Mouse (Mus musculus): ENCODE data around the gene Klb.
A peak's percentile ranks its signal among the peaks of the same experiment; 100 is the strongest.

Klb gene

GRCm38 (mm10) chr5:65415653-65416458, 67.7 kb downstream of the Klb start:
- peak; percentile 91; the same call in 1 of the 2 replicates for TF ChIP-seq GATA4 (IDR thresholded peaks at IDR 0.05; ENCODE audit: insufficient replicate concordance, low read length)

DNA sequence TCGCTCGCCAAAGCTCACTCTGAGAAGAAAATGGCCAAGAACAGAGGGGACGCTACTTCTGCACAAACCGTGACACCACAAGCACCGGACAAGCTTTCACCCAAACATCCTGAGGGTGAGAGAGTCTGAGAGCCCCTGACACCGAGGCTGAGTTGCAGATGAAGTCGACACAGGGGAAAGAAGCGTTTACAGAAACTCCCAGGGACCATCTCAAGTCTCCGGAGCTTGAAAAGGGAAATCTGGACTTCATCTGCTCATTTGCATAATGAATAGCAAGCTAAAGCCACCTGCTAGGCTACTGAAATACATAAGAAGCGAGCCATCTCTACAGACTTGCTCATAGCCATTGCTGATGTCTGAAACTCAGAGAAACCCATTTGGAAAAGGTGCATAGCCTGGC, 71.0 kb downstream of the Klb start:
- no peak for TF ChIP-seq GATA4 (IDR thresholded peaks at IDR 0.05; ENCODE audit: insufficient replicate concordance, low read length)

- TF ChIP-seq GATA4 (IDR thresholded peaks at IDR 0.05; ENCODE audit: insufficient replicate concordance, low read length): peak; percentile 44; the same call in 1 of the 2 replicates
These were observed 72.7 kb downstream of the Klb start for GRCm38 (mm10) chr5:65420822-65421221.

- no peak for TF ChIP-seq GATA4 (IDR thresholded peaks at IDR 0.05; ENCODE audit: insufficient replicate concordance, low read length)
These were observed 74.7 kb downstream of the Klb start for GRCm38 (mm10) chr5:65422803-65423202.

DNA sequence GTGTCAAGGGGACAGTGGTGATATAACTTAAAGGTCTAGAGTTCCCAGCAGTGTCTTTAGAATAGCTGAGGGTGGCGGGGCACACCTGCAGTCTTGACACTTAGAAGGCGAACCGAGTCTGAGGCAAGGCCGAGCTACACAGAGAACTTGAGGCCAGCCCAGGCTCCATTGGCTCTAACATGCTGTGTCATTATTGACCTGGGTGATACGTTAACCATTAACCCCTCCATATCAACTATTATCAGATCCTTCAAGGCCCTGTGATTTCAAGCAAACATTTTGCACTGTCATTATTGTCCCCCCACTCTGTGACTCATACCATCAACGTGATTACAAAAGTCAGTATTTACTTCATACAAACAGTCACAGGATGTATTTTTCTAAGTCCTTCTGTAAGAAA, 76.1 kb downstream of the Klb start:
- peak; percentile 89 for TF ChIP-seq GATA4 (IDR thresholded peaks at IDR 0.05; ENCODE audit: insufficient replicate concordance, low read length)

DNA sequence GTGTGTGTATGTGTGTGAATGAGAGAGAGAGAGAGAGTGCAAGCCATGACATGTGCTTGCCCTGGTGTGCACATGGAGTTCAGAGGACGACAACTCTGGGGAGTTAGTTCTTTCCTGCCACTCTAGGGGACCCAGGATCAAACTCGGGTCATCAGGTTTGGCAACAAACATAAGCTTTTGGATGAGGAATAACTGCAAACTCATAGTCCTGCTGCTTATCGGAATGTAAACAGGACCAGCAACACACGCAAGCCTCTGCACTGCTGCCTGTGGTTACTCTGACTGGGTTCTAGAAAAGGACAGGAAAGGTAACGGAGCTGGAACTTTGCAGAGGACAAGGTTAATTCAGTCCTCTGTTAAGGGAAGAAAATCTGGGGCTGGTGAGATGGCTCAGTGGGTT, 77.1 kb downstream of the Klb start:
- TF ChIP-seq GATA4 (IDR thresholded peaks at IDR 0.05; ENCODE audit: insufficient replicate concordance, low read length): peak; percentile 79

DNA sequence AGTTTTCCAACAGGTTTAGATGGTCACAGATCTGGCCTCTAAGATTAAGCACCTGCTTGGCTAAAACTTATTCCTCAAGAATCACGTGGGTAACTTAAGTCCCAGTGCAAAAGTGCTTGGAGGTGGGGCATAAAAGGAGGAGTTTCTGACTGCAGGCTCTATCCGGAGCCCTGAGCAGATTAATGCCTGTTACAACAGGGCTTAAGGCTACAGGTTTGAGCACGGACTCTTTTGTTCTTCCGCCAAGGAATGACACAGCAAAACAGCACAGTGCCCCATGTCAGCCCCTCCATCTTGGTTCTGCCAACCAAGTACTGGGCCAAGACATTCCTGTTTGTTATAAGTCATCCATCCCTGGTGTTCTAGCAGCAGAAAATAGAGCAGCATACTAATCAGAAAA, 80.2 kb downstream of the Klb start:
- TF ChIP-seq GATA4 (IDR thresholded peaks at IDR 0.05; ENCODE audit: insufficient replicate concordance, low read length): no peak

- TF ChIP-seq GATA4 (IDR thresholded peaks at IDR 0.05; ENCODE audit: insufficient replicate concordance, low read length): no peak
These were observed 81.3 kb downstream of the Klb start for GRCm38 (mm10) chr5:65429441-65429840.
